Mouse (Mus musculus): Measurements from ENCODE around the gene Myh6. TPM values are rescaled to one million over a fixed set of nuclear protein-coding genes. Genes with fewer than 3 reads are reported as not detected.

Gene Myh6
- 0.46 and 0.77 TPM in 2 replicates for polyA plus RNA-seq (2015; fragmentation: Nextera tagmentation; extraction: Ambion mirVana)

DNA sequence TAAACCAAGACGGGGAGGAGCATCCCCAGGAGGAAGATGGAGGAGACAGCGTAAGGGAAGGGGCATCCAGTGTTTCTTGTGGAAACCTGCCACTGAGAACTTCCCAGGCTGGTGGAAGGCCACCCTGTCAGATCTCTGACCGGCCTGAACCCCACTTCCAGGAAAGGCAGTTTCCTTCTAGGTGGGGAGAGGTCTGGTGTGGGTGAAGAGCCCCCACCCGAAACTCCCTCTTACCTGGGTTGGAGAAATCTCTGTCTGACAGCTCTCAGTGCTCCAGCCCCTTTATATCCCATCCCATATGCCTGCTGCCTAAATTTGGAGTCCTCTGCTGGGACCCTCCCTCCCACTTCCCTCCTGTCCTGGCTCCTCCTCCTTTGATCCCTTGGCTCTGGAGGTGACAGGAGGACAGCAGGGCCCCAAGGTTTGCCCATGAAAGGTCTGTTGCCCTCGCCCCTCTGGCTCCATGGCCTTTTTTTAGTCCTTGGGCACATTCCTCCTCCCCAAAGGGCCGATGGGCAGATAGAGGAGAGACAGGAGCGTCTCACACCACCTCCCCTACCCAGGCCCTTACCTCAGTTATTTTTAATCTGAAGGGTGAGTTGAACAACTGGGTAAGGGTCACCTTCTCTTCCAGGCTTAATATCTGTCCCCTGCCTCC, at the start of gene Myh6:
TSS of gene Myh6 (minus strand) at position 608 of the 658 bp plus-strand sequence.
- Histone ChIP-seq H3K4me3 (ENCODE audit: low read length) (no peak within 1 kb of the TSS), H3K36me3 (ENCODE audit: control insufficient read depth, insufficient read depth, low read length) (no peaks in the 10 kb centered on the region), H3K4me1 (ENCODE audit: control insufficient read depth, insufficient read depth, low read length) (no peaks in the 10 kb centered on the region), H3K4me2 (ENCODE audit: low read depth, low read length) (no peak within 1 kb of the TSS), H3K27ac (ENCODE audit: low read length) (no peak within 1 kb of the TSS), H3K9ac (ENCODE audit: low read depth, low read length) (no peak within 1 kb of the TSS), H3K9me3 (ENCODE audit: control insufficient read depth, low read length) (no peaks in the 10 kb centered on the region), H3K27me3 (replicated peaks; ENCODE audit: control insufficient read depth, insufficient read depth, low read length) (no peaks in the 10 kb centered on the region)
- ATAC-seq = no peak
- 63% methylated on average over 7 of the region's 7 CpGs for WGBS

DNA sequence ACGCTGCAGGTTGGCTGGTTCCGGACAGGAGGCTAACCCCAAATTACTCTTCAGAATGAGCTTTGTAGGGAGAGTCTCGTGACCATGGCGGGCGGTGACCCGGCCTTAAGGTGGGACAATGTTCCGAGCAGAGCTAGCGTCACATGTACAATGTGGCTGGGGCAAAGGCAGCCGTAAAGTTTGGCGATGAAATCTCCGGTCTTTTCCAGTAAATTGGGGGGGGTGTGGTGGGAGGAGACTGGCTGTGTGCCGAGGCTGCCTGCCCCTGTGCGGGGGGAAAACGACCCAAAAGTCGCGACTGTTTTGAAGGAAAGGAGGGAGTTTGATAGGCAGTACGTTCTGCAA, 49.0 kb upstream of the Myh6 start:
- Histone ChIP-seq H3K4me1 (ENCODE audit: control insufficient read depth, insufficient read depth, low read length) (peaks cover 5% of the 10 kb centered on the region), H3K9me3 (ENCODE audit: control insufficient read depth, low read length) (no peaks in the 10 kb centered on the region), H3K36me3 (ENCODE audit: control insufficient read depth, insufficient read depth, low read length) (no peaks in the 10 kb centered on the region), H3K4me2 (ENCODE audit: low read depth, low read length) (peak overlapping the region; percentile 72), H3K4me3 (ENCODE audit: low read length) (peak overlapping the region; percentile 64), H3K27ac (ENCODE audit: low read length) (peak overlapping the region; percentile 66), H3K27me3 (replicated peaks; ENCODE audit: control insufficient read depth, insufficient read depth, low read length) (no peaks in the 10 kb centered on the region), H3K9ac (ENCODE audit: low read depth, low read length) (peak overlapping the region; percentile 73)
- no peak for ATAC-seq
- WGBS = under 1% methylated on average over 17 of the region's 17 CpGs

- Histone ChIP-seq H3K4me3 (ENCODE audit: low read length) (peak within 1 kb of the TSS; percentile 64), H3K9me3 (ENCODE audit: control insufficient read depth, low read length) (no peaks in the 10 kb centered on the region), H3K9ac (ENCODE audit: low read depth, low read length) (peak within 1 kb of the TSS; percentile 75), H3K4me1 (ENCODE audit: control insufficient read depth, insufficient read depth, low read length) (peaks cover 5% of the 10 kb centered on the region), H3K4me2 (ENCODE audit: low read depth, low read length) (peak within 1 kb of the TSS; percentile 72), H3K27me3 (replicated peaks; ENCODE audit: control insufficient read depth, insufficient read depth, low read length) (no peaks in the 10 kb centered on the region), H3K27ac (ENCODE audit: low read length) (peak within 1 kb of the TSS; percentile 92), H3K36me3 (ENCODE audit: control insufficient read depth, insufficient read depth, low read length) (no peaks in the 10 kb centered on the region)
- ATAC-seq = peak; percentile 97
- WGBS = under 1% methylated on average over 36 of the region's 36 CpGs
Measured at GRCm38 (mm10) chr14:55014991-55015766, 48.5 kb upstream of the Myh6 start, which contains the start of gene Ngdn. TSS of gene Ngdn (plus strand) at chr14:55015454.

DNA sequence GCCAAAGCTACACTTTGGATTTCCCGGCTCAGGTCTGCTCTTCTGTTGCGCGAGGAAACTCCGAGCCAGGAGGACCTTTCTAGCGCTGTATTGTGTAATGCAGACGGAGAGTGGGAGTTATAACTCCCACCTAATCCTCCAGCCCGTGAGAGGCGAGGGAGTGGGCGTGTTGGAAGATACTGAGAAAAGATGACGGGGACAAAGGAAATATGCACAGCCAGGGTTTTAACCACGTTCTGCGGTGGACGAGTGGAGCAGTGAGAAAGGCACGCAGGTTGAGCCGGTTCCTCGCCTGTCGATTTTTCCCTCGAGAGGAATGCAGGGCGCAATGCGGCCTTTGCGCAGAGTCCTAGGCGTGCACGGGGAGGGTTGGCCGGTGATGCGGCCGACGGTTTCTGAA, 47.9 kb upstream of the Myh6 start:
- H3K9me3 ChIP-seq (ENCODE audit: control insufficient read depth, low read length) = no peaks in the 10 kb centered on the region
- H3K36me3 ChIP-seq (ENCODE audit: control insufficient read depth, insufficient read depth, low read length) = no peaks in the 10 kb centered on the region
- WGBS = under 1% methylated on average over 27 of the region's 27 CpGs
- peak overlapping the region; percentile 54 for H3K4me2 ChIP-seq (ENCODE audit: low read depth, low read length)
- H3K4me1 ChIP-seq (ENCODE audit: control insufficient read depth, insufficient read depth, low read length) = peaks cover 5% of the 10 kb centered on the region
- H3K27ac ChIP-seq (ENCODE audit: low read length) = peak overlapping the region; percentile 92
- H3K9ac ChIP-seq (ENCODE audit: low read depth, low read length) = peak overlapping the region; percentile 75
- peak overlapping the region; percentile 50 for H3K4me3 ChIP-seq (ENCODE audit: low read length)
- ATAC-seq = peak; percentile 72
- H3K27me3 ChIP-seq (replicated peaks; ENCODE audit: control insufficient read depth, insufficient read depth, low read length) = no peaks in the 10 kb centered on the region

DNA sequence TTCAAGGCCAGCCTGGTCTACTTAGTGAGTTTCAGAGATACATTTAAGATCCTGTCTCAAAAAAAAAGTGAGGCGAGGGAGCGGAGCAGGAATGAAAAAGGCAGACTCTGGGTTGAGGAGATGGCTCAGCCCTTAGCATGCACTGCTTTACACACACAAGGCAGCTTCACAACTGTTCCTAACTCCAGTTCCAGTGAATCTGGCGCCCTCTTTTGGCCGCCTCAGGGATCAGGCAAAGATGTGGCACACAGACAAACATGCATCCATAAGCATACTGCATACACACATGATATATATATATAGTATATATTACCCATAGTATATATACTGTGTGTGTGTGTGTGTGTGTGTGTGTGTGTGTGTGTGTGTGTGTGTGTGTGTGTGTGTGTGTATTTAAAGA, 44.4 kb upstream of the Myh6 start:
- WGBS = 64% methylated on average over 4 of the region's 4 CpGs
- no peak overlapping the region for H3K27ac ChIP-seq (ENCODE audit: low read length)
- H3K9me3 ChIP-seq (ENCODE audit: control insufficient read depth, low read length) = no peaks in the 10 kb centered on the region
- H3K27me3 ChIP-seq (replicated peaks; ENCODE audit: control insufficient read depth, insufficient read depth, low read length) = no peaks in the 10 kb centered on the region
- no peaks in the 10 kb centered on the region for H3K36me3 ChIP-seq (ENCODE audit: control insufficient read depth, insufficient read depth, low read length)
- H3K4me2 ChIP-seq (ENCODE audit: low read depth, low read length) = no peak overlapping the region
- no peaks in the 10 kb centered on the region for H3K4me1 ChIP-seq (ENCODE audit: control insufficient read depth, insufficient read depth, low read length)
- no peak for ATAC-seq
- H3K9ac ChIP-seq (ENCODE audit: low read depth, low read length) = no peak overlapping the region
- H3K4me3 ChIP-seq (ENCODE audit: low read length) = no peak overlapping the region

DNA sequence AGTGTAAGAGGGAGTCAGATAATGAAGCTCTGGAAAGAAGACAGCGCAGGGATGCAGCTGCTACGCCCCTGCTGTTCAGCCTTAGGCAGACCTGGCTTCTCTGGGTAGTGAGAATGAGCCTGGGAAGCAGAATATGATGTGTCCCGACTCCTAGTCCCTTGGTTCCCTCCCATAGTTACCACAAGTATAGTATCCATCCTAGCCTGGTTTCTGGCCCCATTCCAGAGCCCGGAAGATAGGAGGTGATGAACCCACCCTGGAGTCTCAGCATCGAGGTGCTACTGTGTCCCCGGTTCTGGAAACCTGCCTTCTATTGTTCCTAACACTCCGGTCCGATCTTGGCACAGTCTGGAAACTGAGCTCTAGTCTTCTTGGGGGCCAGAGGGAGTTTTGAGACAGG, 41.7 kb upstream of the Myh6 start:
- Histone ChIP-seq H3K27me3 (replicated peaks; ENCODE audit: control insufficient read depth, insufficient read depth, low read length) (no peaks in the 10 kb centered on the region), H3K27ac (ENCODE audit: low read length) (no peak overlapping the region), H3K4me1 (ENCODE audit: control insufficient read depth, insufficient read depth, low read length) (peaks cover 3% of the 10 kb centered on the region; the same call in 1 of the 2 replicates), H3K9ac (ENCODE audit: low read depth, low read length) (no peak overlapping the region), H3K36me3 (ENCODE audit: control insufficient read depth, insufficient read depth, low read length) (no peaks in the 10 kb centered on the region), H3K4me3 (ENCODE audit: low read length) (no peak overlapping the region), H3K9me3 (ENCODE audit: control insufficient read depth, low read length) (no peaks in the 10 kb centered on the region), H3K4me2 (ENCODE audit: low read depth, low read length) (no peak overlapping the region)
- no peak for ATAC-seq
- 86% methylated on average over 8 of the region's 8 CpGs for WGBS

DNA sequence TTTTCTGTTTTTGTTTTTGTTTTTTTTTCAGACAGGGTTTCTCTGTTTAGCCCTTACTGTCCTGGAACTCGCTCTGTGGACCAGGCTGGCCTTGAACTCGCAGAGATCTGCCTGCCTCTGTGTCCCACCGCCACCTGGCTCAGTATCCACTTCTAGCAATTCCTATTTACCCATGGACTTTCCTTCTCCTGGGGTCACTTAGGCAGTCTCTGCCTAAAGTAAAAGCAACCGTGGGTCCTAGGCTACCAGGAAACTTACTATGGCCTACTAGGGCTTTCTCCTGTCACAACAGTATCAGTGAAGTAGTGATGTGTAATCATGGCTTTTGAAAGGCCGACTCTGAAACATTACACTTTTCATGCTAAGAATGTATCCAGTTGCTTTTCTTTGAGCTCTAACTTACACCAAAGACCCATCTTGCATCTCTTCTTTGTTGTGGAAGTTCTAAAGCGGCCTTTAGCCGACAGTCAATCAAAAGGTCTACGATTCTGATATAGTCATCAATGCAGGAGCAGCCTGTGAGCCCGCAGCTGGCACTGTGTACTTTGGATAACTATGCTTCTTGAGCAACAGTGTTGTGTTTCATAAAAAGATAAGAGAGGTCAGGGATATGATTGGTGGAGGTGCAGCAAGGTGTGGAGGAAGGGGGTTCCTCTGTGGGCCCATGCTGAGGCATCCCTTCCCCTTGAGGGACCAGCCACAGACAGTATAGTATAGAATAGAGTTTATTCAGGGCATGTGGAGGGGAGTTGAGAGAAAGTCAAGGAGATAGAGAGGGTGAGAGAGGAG, 40.6 kb upstream of the Myh6 start:
- H3K4me1 ChIP-seq (ENCODE audit: control insufficient read depth, insufficient read depth, low read length) = peaks cover 3% of the 10 kb centered on the region; the same call in 1 of the 2 replicates
- H3K27me3 ChIP-seq (replicated peaks; ENCODE audit: control insufficient read depth, insufficient read depth, low read length) = no peaks in the 10 kb centered on the region
- H3K36me3 ChIP-seq (ENCODE audit: control insufficient read depth, insufficient read depth, low read length) = no peaks in the 10 kb centered on the region
- H3K27ac ChIP-seq (ENCODE audit: low read length) = no peak overlapping the region
- no peak overlapping the region for H3K9ac ChIP-seq (ENCODE audit: low read depth, low read length)
- WGBS = 78% methylated on average over 9 of the region's 9 CpGs
- ATAC-seq = peak; percentile 69
- H3K9me3 ChIP-seq (ENCODE audit: control insufficient read depth, low read length) = no peaks in the 10 kb centered on the region
- no peak overlapping the region for H3K4me3 ChIP-seq (ENCODE audit: low read length)
- H3K4me2 ChIP-seq (ENCODE audit: low read depth, low read length) = no peak overlapping the region

- no peak for ATAC-seq
- peaks cover 3% of the 10 kb centered on the region; the same call in 1 of the 2 replicates for H3K4me1 ChIP-seq (ENCODE audit: control insufficient read depth, insufficient read depth, low read length)
- WGBS = 69% methylated on average over 3 of the region's 3 CpGs
Measured at GRCm38 (mm10) chr14:55006541-55006940, 39.8 kb upstream of the Myh6 start.

DNA sequence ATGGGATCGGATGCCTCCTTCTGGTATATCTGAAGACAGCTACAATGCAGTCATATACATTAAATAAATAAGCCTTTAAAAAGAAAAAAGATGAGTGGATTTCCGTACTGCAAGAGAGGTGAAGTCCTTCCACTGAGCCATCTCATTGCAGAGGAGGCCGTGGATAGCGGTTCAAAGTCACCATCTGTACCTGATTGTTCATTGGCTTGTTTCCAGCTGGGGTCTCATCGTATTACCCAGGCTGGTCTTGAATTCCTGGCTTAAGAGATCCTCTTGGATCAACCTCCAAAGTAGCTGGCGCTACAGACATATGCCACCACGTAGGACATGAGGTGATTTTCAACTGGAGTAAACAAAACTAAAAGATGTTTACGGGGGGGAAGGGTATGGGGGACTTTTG, 39.2 kb upstream of the Myh6 start:
- WGBS = 80% methylated on average over 8 of the region's 8 CpGs
- Histone ChIP-seq H3K27me3 (replicated peaks; ENCODE audit: control insufficient read depth, insufficient read depth, low read length) (no peaks in the 10 kb centered on the region), H3K9ac (ENCODE audit: low read depth, low read length) (no peak overlapping the region), H3K27ac (ENCODE audit: low read length) (no peak overlapping the region), H3K9me3 (ENCODE audit: control insufficient read depth, low read length) (no peaks in the 10 kb centered on the region), H3K4me3 (ENCODE audit: low read length) (no peak overlapping the region), H3K4me2 (ENCODE audit: low read depth, low read length) (no peak overlapping the region), H3K36me3 (ENCODE audit: control insufficient read depth, insufficient read depth, low read length) (no peaks in the 10 kb centered on the region), H3K4me1 (ENCODE audit: control insufficient read depth, insufficient read depth, low read length) (peaks cover 3% of the 10 kb centered on the region; the same call in 1 of the 2 replicates)
- no peak for ATAC-seq

More at GRCm38 (mm10) chr14:55006541-55006940, 39.8 kb upstream of the Myh6 start:
- Histone ChIP-seq H3K4me3 (ENCODE audit: low read length) (no peak overlapping the region), H3K4me2 (ENCODE audit: low read depth, low read length) (no peak overlapping the region), H3K9me3 (ENCODE audit: control insufficient read depth, low read length) (no peaks in the 10 kb centered on the region), H3K27ac (ENCODE audit: low read length) (no peak overlapping the region), H3K36me3 (ENCODE audit: control insufficient read depth, insufficient read depth, low read length) (no peaks in the 10 kb centered on the region), H3K27me3 (replicated peaks; ENCODE audit: control insufficient read depth, insufficient read depth, low read length) (no peaks in the 10 kb centered on the region), H3K9ac (ENCODE audit: low read depth, low read length) (no peak overlapping the region)
